Mouse (Mus musculus) forebrain, embryonic 12.5 days (tissue): ENCODE results near the gene Eif4e3. TPM values are rescaled to one million over a fixed set of nuclear protein-coding genes. Genes with fewer than 3 reads are reported as not detected.

ENCODE experiments used
- ATAC-seq: fragments of 200-750 bp; cut with Nextera tagmentation; 2 replicates; pipeline ENCODE4 v1.8.0; 2017; ENCODE audit warnings: moderate TSS enrichment; ENCODE audit not compliant: low FRiP score
- H3K27ac ChIP-seq: fragments of 300-500 bp; sonication (generic); 2 replicates; pipeline ENCODE4 v1.5.1; 2016; ENCODE audit warnings: mild to moderate bottlenecking
- H3K27me3 ChIP-seq: fragments of 300-500 bp; sonication (generic); 2 replicates; pipeline ENCODE4 v1.6.1; 2016; ENCODE audit warnings: mild to moderate bottlenecking
- H3K36me3 ChIP-seq: fragments of 300-500 bp; sonication (generic); replicated peaks from 2 replicates; pipeline ENCODE4 v1.6.1; 2016; ENCODE audit warnings: mild to moderate bottlenecking
- H3K4me1 ChIP-seq: fragments of 300-500 bp; sonication (generic); 2 replicates; pipeline ENCODE4 v1.6.1; 2016
- H3K4me2 ChIP-seq: fragments of 300-500 bp; sonication (generic); 2 replicates; pipeline ENCODE4 v1.6.1; 2016; ENCODE audit warnings: mild to moderate bottlenecking, moderate library complexity
- H3K4me3 ChIP-seq: fragments of 300-500 bp; sonication (generic); replicated peaks from 2 replicates; pipeline ENCODE4 v1.5.1; 2016; ENCODE audit warnings: mild to moderate bottlenecking
- H3K9ac ChIP-seq: fragments of 300-500 bp; sonication (generic); 2 replicates; pipeline ENCODE4 v1.6.1; 2016; ENCODE audit warnings: mild to moderate bottlenecking
- H3K9me3 ChIP-seq: fragments of 300-500 bp; sonication (generic); 2 replicates; pipeline ENCODE4 v1.6.1; 2016
- WGBS: fragments of 180-500 bp; shearing (Covaris S2); methylation state at CpG from one replicate; pipeline ENCODE4 v1.1.7; 2016; 5-methylcytosine and 5-hydroxymethylcytosine counted together
- polyA plus RNA-seq: library from polyadenylated mRNA; unstranded; fragments of >200 nt; fragmentation: Nextera tagmentation; extraction: Ambion mirVana; gene quantifications from 2 replicates; pipeline ENCODE4 v1.2.1, GENCODE M21; 2016

The Eif4e3 gene
- polyA plus RNA-seq, 1 experiment from 2014 or later = 12.7 TPM

DNA sequence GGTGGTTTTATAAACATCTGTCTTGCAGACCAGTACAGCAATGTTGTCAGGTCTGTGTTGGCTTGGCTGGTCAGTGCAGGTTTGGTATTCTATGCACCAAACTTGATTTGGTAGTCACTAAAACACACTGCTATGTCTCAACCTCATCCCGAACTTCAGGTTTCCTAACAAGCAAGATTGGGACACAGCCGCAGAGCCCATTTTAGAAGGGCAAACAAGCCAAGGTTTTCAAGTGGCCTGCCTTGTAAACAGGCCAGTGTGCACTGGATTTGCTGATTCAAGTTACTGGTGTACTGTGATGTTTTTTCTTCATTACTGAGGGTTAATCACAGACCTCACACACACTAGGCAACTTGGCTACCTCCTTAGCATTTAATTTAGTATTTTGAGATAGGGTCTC, 10.5 kb downstream of the Eif4e3 start:
- no peak overlapping the region for H3K4me3 ChIP-seq
- no peaks in the 10 kb centered on the region for H3K9me3 ChIP-seq
- no peaks in the 10 kb centered on the region for H3K36me3 ChIP-seq
- no peak for ATAC-seq
- no peaks in the 10 kb centered on the region for H3K27me3 ChIP-seq
- 89% methylated on average over 2 of the region's 2 CpGs for WGBS
- H3K4me2 ChIP-seq = no peak overlapping the region
- no peak overlapping the region for H3K27ac ChIP-seq
- H3K9ac ChIP-seq = no peak overlapping the region
- peaks cover 19% of the 10 kb centered on the region for H3K4me1 ChIP-seq

DNA sequence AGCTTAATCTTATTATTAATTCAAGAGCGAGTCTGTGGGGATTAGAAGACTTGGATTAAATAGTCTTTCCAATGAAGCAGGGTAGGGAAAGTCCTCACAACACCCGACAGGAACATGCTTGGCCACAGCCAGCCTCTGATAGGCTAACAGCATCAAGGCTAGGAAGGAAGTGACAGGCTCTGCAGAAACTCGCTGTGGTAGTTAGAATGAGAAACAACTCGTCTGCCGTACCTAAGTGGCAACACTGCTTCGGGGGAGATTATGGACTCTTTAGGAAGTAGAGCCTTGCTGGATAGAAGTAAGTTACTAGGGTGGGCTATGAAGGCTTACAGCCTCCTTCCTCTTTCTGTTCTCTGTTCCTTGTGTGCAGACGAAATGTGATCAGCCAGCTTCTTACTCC, 11.1 kb downstream of the Eif4e3 start:
- WGBS = 60% methylated on average over 7 of the region's 7 CpGs
- no peaks in the 10 kb centered on the region for H3K36me3 ChIP-seq
- H3K4me3 ChIP-seq = no peak overlapping the region
- no peak for ATAC-seq
- no peak overlapping the region for H3K27ac ChIP-seq
- peaks cover 16% of the 10 kb centered on the region for H3K4me1 ChIP-seq
- no peaks in the 10 kb centered on the region for H3K9me3 ChIP-seq
- no peaks in the 10 kb centered on the region for H3K27me3 ChIP-seq
- H3K4me2 ChIP-seq = no peak overlapping the region
- H3K9ac ChIP-seq = no peak overlapping the region

DNA sequence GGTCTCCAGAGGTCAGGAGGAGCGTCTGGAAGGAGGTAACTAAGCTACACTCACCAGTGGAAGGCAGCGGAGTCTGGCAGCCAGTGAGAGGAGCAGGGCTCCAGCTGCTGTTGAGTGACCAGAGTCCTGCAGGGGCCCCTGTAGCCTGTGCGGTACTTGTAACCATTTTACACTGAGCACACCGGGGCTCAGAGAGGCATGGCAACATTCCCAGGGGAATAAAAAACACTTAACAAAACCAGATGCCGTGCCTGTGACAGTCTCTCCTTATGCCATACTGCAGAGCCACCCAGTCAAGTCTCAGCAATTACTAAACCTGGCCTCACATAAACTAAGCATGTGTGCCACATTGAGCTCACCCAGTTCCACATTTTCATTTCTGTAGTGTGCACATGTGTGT, 12.2 kb downstream of the Eif4e3 start:
- H3K4me1 ChIP-seq = peaks cover 13% of the 10 kb centered on the region; the same call in 1 of the 2 replicates
- no peak overlapping the region for H3K9ac ChIP-seq
- WGBS = 70% methylated on average over 5 of the region's 5 CpGs
- ATAC-seq = no peak
- H3K4me3 ChIP-seq = no peak overlapping the region
- no peaks in the 10 kb centered on the region for H3K9me3 ChIP-seq
- no peak overlapping the region for H3K27ac ChIP-seq
- no peaks in the 10 kb centered on the region for H3K27me3 ChIP-seq
- H3K36me3 ChIP-seq = no peaks in the 10 kb centered on the region
- H3K4me2 ChIP-seq = no peak overlapping the region

DNA sequence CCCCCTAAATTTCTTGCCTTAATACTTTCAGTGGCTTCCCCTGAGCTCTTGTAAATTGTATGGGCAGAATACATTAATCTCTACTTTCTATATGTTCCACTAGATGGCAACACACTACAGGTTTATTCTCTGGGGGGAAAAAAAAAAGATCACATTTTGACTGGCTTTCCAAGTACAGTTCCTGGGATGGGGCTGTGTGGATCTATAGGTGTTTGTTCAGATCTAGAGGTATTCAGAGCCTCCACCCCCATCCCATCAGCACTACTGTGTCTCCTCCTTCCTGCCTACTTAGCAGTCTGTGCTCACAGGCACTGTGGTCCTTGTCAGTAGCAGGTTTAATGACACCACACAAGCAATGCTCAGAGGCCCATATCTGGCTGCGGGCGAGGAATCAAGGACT, 14.2 kb downstream of the Eif4e3 start:
- Histone ChIP-seq H3K27me3 (no peaks in the 10 kb centered on the region), H3K27ac (no peak overlapping the region), H3K9me3 (no peaks in the 10 kb centered on the region), H3K4me2 (no peak overlapping the region), H3K36me3 (no peaks in the 10 kb centered on the region), H3K4me3 (no peak overlapping the region), H3K9ac (no peak overlapping the region), H3K4me1 (peaks cover 7% of the 10 kb centered on the region; the same call in 1 of the 2 replicates)
- ATAC-seq = peak; percentile 51; the same call in 1 of the 2 replicates
- 82% methylated on average over 2 of the region's 2 CpGs for whole genome bisulfite sequencing

DNA sequence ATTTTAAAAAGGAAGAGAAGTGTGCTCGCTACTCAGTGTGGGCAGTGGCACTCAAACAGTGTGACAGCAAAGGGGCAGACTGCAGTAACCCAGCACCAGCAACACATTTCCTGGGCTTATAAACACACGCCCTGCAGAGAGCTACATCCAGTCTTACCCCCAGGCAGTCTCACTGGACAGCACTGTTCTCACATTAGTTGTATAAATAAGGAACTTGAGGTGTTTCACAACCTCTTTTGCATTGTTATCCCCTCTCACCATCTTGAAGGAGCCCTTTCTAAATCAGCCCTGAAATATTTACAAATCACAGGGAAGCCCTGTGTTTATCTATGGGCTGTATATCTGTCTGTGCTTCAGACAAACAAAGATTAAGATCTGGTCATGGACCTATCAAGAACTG, 17.3 kb downstream of the Eif4e3 start:
- Histone ChIP-seq H3K27ac (no peak overlapping the region), H3K9ac (no peak overlapping the region), H3K4me2 (no peak overlapping the region), H3K9me3 (no peaks in the 10 kb centered on the region), H3K4me1 (peaks cover 5% of the 10 kb centered on the region), H3K36me3 (peaks cover 7% of the 10 kb centered on the region; the same call in 1 of the 2 replicates), H3K4me3 (no peak overlapping the region), H3K27me3 (no peaks in the 10 kb centered on the region)
- 64% methylated on average over 2 of the region's 2 CpGs for WGBS
- no peak for ATAC-seq

DNA sequence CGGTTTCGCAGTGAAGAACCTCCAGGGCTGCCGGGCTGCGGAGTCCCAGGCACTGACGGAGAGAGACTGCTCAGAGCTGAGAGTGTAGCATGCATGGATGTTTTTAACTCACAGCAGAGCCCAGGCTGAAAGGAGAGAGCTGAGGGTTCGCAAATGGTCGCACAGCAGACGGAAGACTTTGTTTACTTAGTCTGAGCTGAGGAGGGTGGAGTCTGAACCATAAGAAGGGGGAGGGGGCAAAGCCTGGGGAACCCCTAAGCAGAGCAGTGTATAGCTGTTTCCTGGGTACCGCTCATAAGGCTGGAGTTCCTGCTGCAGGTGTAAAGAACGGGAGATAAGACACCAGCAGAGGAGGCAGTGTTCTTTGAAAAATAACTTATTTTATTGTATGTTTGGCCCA, 20.2 kb downstream of the Eif4e3 start:
- no peak for ATAC-seq
- no peak overlapping the region for H3K27ac ChIP-seq
- H3K27me3 ChIP-seq = no peaks in the 10 kb centered on the region
- H3K9ac ChIP-seq = no peak overlapping the region
- H3K36me3 ChIP-seq = peaks cover 7% of the 10 kb centered on the region; the same call in 1 of the 2 replicates
- H3K4me1 ChIP-seq = peaks cover 4% of the 10 kb centered on the region; the same call in 1 of the 2 replicates
- 71% methylated on average over 10 of the region's 10 CpGs for WGBS
- H3K4me3 ChIP-seq = no peak overlapping the region
- H3K4me2 ChIP-seq = no peak overlapping the region
- H3K9me3 ChIP-seq = no peaks in the 10 kb centered on the region

DNA sequence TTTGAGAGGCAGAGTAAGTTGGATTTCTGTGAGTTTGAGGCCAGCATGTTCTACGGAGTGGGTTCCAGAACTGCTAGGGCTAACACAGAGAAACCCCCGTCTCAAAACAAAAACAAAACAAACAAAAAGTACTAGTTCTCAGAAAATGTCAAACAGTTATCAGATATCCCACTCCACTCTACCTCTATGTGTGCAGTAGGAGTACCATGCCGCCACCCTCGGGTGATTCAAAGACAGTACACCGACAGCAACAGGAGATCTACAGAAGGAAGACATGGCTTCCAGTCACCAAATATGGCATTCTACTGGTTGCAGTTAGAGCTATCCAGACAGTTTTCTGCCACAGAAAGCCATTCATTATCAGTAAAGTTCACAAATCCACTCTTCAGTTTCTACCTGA, 21.7 kb downstream of the Eif4e3 start:
- Histone ChIP-seq H3K27ac (no peak overlapping the region), H3K9ac (no peak overlapping the region), H3K4me2 (no peak overlapping the region), H3K36me3 (peaks cover 7% of the 10 kb centered on the region; the same call in 1 of the 2 replicates), H3K4me3 (no peak overlapping the region), H3K27me3 (no peaks in the 10 kb centered on the region), H3K4me1 (peaks cover 4% of the 10 kb centered on the region; the same call in 1 of the 2 replicates), H3K9me3 (no peaks in the 10 kb centered on the region)
- WGBS = 86% methylated on average over 5 of the region's 5 CpGs
- ATAC-seq = no peak

DNA sequence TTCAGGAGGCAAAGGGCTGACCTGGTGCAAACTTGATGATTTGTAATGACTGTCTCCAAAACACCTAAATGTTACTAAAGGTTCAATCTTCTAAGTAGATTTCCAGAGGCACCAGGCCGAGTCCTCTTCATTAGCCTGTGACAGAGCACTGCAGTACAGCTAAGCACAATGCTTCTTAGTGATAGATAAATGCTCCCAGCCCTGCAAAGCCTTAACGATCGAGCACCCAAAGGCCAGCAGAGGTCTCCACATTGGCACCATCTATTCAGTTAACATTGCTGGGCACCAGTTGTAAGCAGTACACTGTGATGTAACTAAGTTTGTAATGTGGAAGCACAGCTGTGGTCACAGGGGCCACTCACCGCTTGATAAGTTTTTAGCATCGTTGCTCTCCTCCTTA, 22.2 kb downstream of the Eif4e3 start:
- Histone ChIP-seq H3K9me3 (no peaks in the 10 kb centered on the region), H3K9ac (no peak overlapping the region), H3K36me3 (peaks cover 7% of the 10 kb centered on the region; the same call in 1 of the 2 replicates), H3K4me1 (peaks cover 4% of the 10 kb centered on the region; the same call in 1 of the 2 replicates), H3K27ac (no peak overlapping the region), H3K4me3 (no peak overlapping the region), H3K27me3 (no peaks in the 10 kb centered on the region), H3K4me2 (no peak overlapping the region)
- WGBS = 79% methylated on average over 5 of the region's 5 CpGs
- ATAC-seq = no peak

DNA sequence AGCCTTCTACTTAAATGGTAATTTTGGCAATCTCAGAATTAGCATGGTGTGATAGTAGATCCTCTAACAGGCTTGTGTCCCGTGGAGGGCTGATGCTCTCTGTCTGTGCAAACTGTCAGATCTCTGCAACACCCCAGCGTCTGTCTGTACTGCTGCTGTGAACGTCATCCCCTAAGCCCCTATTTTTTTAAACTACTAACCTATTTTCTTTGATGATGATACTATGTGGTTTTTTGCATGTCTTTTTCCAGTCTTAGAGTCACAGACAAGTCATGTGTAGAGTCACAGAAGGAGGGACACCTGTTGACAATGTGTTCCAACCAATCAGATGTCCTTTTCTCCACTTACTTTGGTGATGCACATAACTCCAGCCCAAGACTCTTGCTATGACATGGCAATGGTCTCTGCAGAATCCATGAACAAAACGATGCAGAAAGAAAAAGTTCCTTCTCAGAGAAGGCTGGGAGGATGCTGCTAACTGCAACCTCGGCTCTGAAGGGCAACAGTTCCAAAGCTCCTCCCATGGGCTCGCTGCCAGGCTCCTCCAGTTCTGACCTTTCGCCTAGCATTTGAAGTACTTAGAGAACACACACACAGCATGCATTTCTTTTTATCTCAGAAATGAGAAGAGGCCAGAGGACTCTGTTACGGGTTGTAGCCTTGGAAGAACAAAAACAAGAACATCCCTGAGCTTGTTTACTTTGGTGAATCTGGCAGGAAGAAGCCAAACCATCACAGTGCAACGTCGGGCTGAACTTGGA, 23.0 kb downstream of the Eif4e3 start:
- ATAC-seq = no peak
- H3K27me3 ChIP-seq = no peaks in the 10 kb centered on the region

DNA sequence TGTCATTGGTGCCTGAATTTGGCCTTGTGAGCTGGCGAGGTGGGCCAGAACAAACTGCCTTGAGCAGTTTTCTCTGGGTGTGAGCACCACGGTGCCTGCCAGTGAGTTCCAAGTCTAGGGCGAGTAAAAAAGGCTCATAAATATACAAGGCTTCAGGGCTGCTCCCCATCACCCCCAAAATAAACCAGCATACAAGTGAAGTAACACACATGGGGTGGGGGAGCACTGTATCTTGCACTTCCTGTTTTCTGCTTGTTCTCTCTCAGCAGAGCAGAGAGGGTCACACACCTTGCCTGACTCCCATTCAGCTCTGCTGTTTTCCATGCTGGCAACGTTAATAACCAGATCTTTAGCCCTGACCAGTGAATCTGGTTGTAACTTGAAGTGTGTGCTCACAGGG, 29.1 kb downstream of the Eif4e3 start:
- WGBS = 66% methylated on average over 4 of the region's 4 CpGs
- Histone ChIP-seq H3K4me1 (0 out of 2 replicates have a peak, but pooled peaks cover 7% of the 10 kb centered on the region), H3K9ac (no peak overlapping the region), H3K27ac (no peak overlapping the region), H3K4me2 (no peak overlapping the region), H3K4me3 (no peak overlapping the region), H3K9me3 (no peaks in the 10 kb centered on the region), H3K36me3 (no peaks in the 10 kb centered on the region; the same call in none of the 2 replicates), H3K27me3 (no peaks in the 10 kb centered on the region)
- no peak for ATAC-seq

More for the DNA sequence above, 23.0 kb downstream of the Eif4e3 start:
- H3K4me2 ChIP-seq = no peak overlapping the region
- H3K4me3 ChIP-seq = no peak overlapping the region
- 70% methylated on average over 10 of the region's 10 CpGs for WGBS
- H3K27ac ChIP-seq = no peak overlapping the region
- no peak overlapping the region for H3K9ac ChIP-seq
- peaks cover 7% of the 10 kb centered on the region; the same call in 1 of the 2 replicates for H3K36me3 ChIP-seq
- no peaks in the 10 kb centered on the region for H3K9me3 ChIP-seq
- H3K4me1 ChIP-seq = peaks cover 4% of the 10 kb centered on the region; the same call in 1 of the 2 replicates

DNA sequence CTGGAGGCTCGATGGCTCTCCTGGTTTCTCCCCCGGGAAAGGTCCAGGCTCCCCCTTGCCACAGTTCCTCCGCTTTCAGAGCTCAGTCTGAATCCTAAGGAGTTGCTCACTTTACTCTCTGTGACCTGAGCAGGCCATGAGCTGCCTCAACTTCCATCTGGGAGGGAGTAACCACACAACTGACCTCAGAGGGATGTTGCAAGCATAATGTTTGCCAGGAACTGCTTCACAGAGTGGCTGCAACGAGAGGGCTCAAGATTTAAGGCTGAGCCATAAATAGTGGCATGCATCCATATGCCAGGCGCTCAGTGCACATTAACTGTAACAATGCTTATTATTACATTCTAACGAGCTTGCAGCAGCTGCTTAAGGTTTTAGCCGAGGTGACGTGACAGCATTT, 29.8 kb downstream of the Eif4e3 start:
- no peak overlapping the region for H3K27ac ChIP-seq
- no peak for ATAC-seq
- 49% methylated on average over 8 of the region's 8 CpGs for WGBS

DNA sequence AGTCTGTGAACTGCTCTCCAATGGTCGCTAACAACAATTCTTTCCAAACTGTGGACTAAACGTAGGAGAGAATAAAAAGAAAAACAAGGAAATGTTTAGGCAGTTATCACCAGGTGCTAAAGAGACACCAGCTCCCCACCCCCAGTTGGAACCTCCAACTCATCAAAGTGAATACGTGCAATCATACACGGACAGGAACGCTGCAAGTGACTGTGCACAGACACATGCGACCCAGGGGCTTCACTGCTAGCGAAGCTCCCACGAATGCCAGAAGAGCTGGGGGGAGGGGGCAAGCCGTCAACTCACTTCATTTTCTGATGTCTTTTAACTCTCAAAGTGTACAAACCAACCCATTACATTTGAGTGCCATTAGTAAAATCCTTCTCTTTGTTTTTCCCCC, 30.4 kb downstream of the Eif4e3 start:
- H3K36me3 ChIP-seq = no peaks in the 10 kb centered on the region; the same call in none of the 2 replicates
- no peaks in the 10 kb centered on the region for H3K27me3 ChIP-seq
- H3K4me3 ChIP-seq = no peak overlapping the region
- H3K9ac ChIP-seq = no peak overlapping the region
- H3K4me1 ChIP-seq = 0 out of 2 replicates have a peak, but pooled peaks cover 7% of the 10 kb centered on the region
- H3K9me3 ChIP-seq = no peaks in the 10 kb centered on the region
- no peak overlapping the region for H3K4me2 ChIP-seq
- no peak overlapping the region for H3K27ac ChIP-seq
- WGBS = 71% methylated on average over 9 of the region's 9 CpGs
- no peak for ATAC-seq

More for the DNA sequence above, 29.8 kb downstream of the Eif4e3 start:
- H3K4me2 ChIP-seq = no peak overlapping the region
- H3K4me1 ChIP-seq = 0 out of 2 replicates have a peak, but pooled peaks cover 7% of the 10 kb centered on the region
- no peak overlapping the region for H3K4me3 ChIP-seq
- no peak overlapping the region for H3K9ac ChIP-seq
- H3K36me3 ChIP-seq = no peaks in the 10 kb centered on the region; the same call in none of the 2 replicates
- H3K9me3 ChIP-seq = no peaks in the 10 kb centered on the region
- no peaks in the 10 kb centered on the region for H3K27me3 ChIP-seq
